Mouse (Mus musculus) CH12.LX (cell line): ENCODE results near the gene Mgat3. TPM values are rescaled to one million over a fixed set of nuclear protein-coding genes. Genes with fewer than 3 reads are reported as not detected.

Source experiments
- DNase-seq: peaks from one replicate; pipeline ENCODE4 v3.0.0-alpha.2; 2013; ENCODE audit errors: extremely low read depth
- H3K27ac ChIP-seq: 2 replicates; pipeline ENCODE4 v1.5.1; 2012; ENCODE audit warnings: low read depth, mild to moderate bottlenecking, control low read depth, moderate library complexity; ENCODE audit not compliant: insufficient read depth
- H3K27me3 ChIP-seq: replicated peaks from 2 replicates; pipeline ENCODE3; 2012; ENCODE audit warnings: inconsistent platforms
- H3K36me3 ChIP-seq, 2 experiments: replicated peaks in 1 of 2; 2 replicates each; pipeline versions ENCODE3 to v1.6.1; 2012; ENCODE audit warnings: inconsistent platforms in 1 of 2, low read length in 1 of 2, mild to moderate bottlenecking in 1 of 2, mixed read lengths in 1 of 2, moderate library complexity in 1 of 2; ENCODE audit not compliant: control insufficient read depth in 1 of 2, insufficient read depth in 1 of 2
- H3K4me1 ChIP-seq, 2 experiments: 2 replicates each; pipeline ENCODE4 v1.6.1; 2012; ENCODE audit warnings: inconsistent platforms in 1 of 2, moderate library complexity in 1 of 2; ENCODE audit not compliant: insufficient read depth in 2 of 2, control insufficient read depth in 1 of 2
- H3K4me2 ChIP-seq: 2 replicates; pipeline ENCODE4 v1.6.1; 2012; ENCODE audit warnings: low read depth, mild to moderate bottlenecking, control low read depth; ENCODE audit not compliant: poor library complexity, insufficient read depth, severe bottlenecking
- H3K4me3 ChIP-seq, 3 experiments: fragments of 150-350 bp in 1 of 3; sonication (generic) in 1 of 3; replicated peaks in 1 of 3; 2 replicates each; pipeline versions ENCODE3 to v1.5.1; 2011 to 2012; ENCODE audit warnings: low read depth in 2 of 3, low read length in 2 of 3, mild to moderate bottlenecking in 2 of 3, moderate library complexity in 2 of 3, control low read depth in 1 of 3, improper control_type of control experiment in 1 of 3, inconsistent platforms in 1 of 3, mixed read lengths in 1 of 3; ENCODE audit not compliant: poor library complexity in 1 of 3
- H3K79me2 ChIP-seq: replicated peaks from 2 replicates; pipeline ENCODE4 v1.6.1; 2012; ENCODE audit warnings: mild to moderate bottlenecking, moderate library complexity; ENCODE audit not compliant: control insufficient read depth, poor library complexity, insufficient read depth, severe bottlenecking; ENCODE audit errors: extremely low read depth
- H3K9ac ChIP-seq: 2 replicates; pipeline ENCODE4 v1.6.1; 2012; ENCODE audit warnings: low read depth, mild to moderate bottlenecking, control low read depth, moderate library complexity; ENCODE audit not compliant: insufficient read depth
- H3K9me3 ChIP-seq: replicated peaks from 2 replicates; pipeline ENCODE3; 2012; ENCODE audit warnings: low read length, inconsistent platforms, mixed read lengths
- BHLHE40 ChIP-seq: IDR thresholded peaks from 2 replicates; pipeline ENCODE4 v1.6.1; 2011; ENCODE audit warnings: mild to moderate bottlenecking, low read depth, low read length, improper control_type of control experiment
- CTCF ChIP-seq, 2 experiments: IDR thresholded peaks in 1 of 2; conservative IDR thresholded peaks in 1 of 2; 2 replicates each; pipeline ENCODE4 v1.5.1; 2011 to 2012; ENCODE audit warnings: low read depth in 2 of 2, low read length in 2 of 2, improper control_type of control experiment in 1 of 2, inconsistent platforms in 1 of 2, mild to moderate bottlenecking in 1 of 2, moderate library complexity in 1 of 2
- E2F4 ChIP-seq: IDR thresholded peaks from 2 replicates; pipeline ENCODE4 v1.6.1; 2011; ENCODE audit warnings: low read depth, low read length, improper control_type of control experiment; ENCODE audit not compliant: insufficient replicate concordance
- ELF1 ChIP-seq: IDR thresholded peaks from 2 replicates; pipeline ENCODE4 v1.6.1; 2014; ENCODE audit warnings: low read depth, mild to moderate bottlenecking, inconsistent platforms, low read length, improper control_type of control experiment
- ETS1 ChIP-seq: conservative IDR thresholded peaks from 2 replicates; pipeline ENCODE4 v1.6.1; 2012; ENCODE audit warnings: low read depth, mild to moderate bottlenecking, inconsistent platforms, low read length, improper control_type of control experiment, moderate library complexity
- GABPA ChIP-seq: IDR thresholded peaks from 2 replicates; pipeline ENCODE4 v1.6.1; 2012; ENCODE audit warnings: low read depth, low read length, improper control_type of control experiment, inconsistent platforms; ENCODE audit not compliant: insufficient replicate concordance
- HCFC1 ChIP-seq: IDR thresholded peaks from 2 replicates; pipeline ENCODE4 v1.6.1; 2012; ENCODE audit warnings: low read depth, mild to moderate bottlenecking, inconsistent platforms, low read length, improper control_type of control experiment
- IRF4 ChIP-seq: IDR thresholded peaks from 2 replicates; pipeline ENCODE4 v1.6.1; 2014; ENCODE audit warnings: low read depth, mild to moderate bottlenecking, inconsistent platforms, low read length, improper control_type of control experiment
- JUN ChIP-seq: IDR thresholded peaks from 2 replicates; pipeline ENCODE4 v1.6.1; 2011; ENCODE audit warnings: low read depth, mild to moderate bottlenecking, low read length, improper control_type of control experiment, moderate library complexity; ENCODE audit not compliant: insufficient read depth
- JUND ChIP-seq: conservative IDR thresholded peaks from 2 replicates; pipeline ENCODE4 v1.6.1; 2011; ENCODE audit warnings: low read depth, low read length, improper control_type of control experiment
- MAFK ChIP-seq: IDR thresholded peaks from 2 replicates; pipeline ENCODE4 v1.6.1; 2011; ENCODE audit warnings: low read length, improper control_type of control experiment; ENCODE audit not compliant: insufficient replicate concordance
- MAX ChIP-seq: IDR thresholded peaks from 2 replicates; pipeline ENCODE4 v1.6.1; 2011; ENCODE audit warnings: low read length, improper control_type of control experiment
- MAZ ChIP-seq: IDR thresholded peaks from 2 replicates; pipeline ENCODE4 v1.6.1; 2012; ENCODE audit warnings: low read depth, mild to moderate bottlenecking, inconsistent platforms, low read length, improper control_type of control experiment, moderate library complexity
- MXI1 ChIP-seq: IDR thresholded peaks from 2 replicates; pipeline ENCODE4 v1.6.1; 2011; ENCODE audit warnings: mild to moderate bottlenecking, low read depth, low read length, improper control_type of control experiment
- NELFE ChIP-seq: IDR thresholded peaks from 2 replicates; pipeline ENCODE4 v1.6.1; 2011; ENCODE audit warnings: low read depth, low read length, improper control_type of control experiment
- PAX5 ChIP-seq: IDR thresholded peaks from 2 replicates; pipeline ENCODE4 v1.6.1; 2012; ENCODE audit warnings: low read length, inconsistent platforms, mixed read lengths
- POLR2AphosphoS2 ChIP-seq: IDR thresholded peaks from 2 replicates; pipeline ENCODE4 v1.6.1; 2011; ENCODE audit warnings: low read depth, low read length, improper control_type of control experiment
- RCOR1 ChIP-seq: conservative IDR thresholded peaks from 2 replicates; pipeline ENCODE4 v1.6.1; 2012; ENCODE audit warnings: low read depth, mild to moderate bottlenecking, inconsistent platforms, low read length, improper control_type of control experiment
- TBP ChIP-seq: conservative IDR thresholded peaks from 2 replicates; pipeline ENCODE4 v1.6.1; 2011; ENCODE audit warnings: low read depth, low read length, improper control_type of control experiment
- TCF12 ChIP-seq: IDR thresholded peaks from 2 replicates; pipeline ENCODE4 v1.6.1; 2014; ENCODE audit warnings: low read depth, mild to moderate bottlenecking, inconsistent platforms, low read length, improper control_type of control experiment
- UBTF ChIP-seq: IDR thresholded peaks from 2 replicates; pipeline ENCODE4 v1.6.1; 2012; ENCODE audit warnings: low read depth, mild to moderate bottlenecking, inconsistent platforms, low read length, improper control_type of control experiment, moderate library complexity
- USF2 ChIP-seq: conservative IDR thresholded peaks from 2 replicates; pipeline ENCODE4 v1.6.1; 2011; ENCODE audit warnings: low read depth, low read length, improper control_type of control experiment
- ZKSCAN1 ChIP-seq: IDR thresholded peaks from 2 replicates; pipeline ENCODE4 v1.6.1; 2012; ENCODE audit warnings: low read depth, inconsistent platforms, low read length, improper control_type of control experiment, borderline replicate concordance
- ZNF384 ChIP-seq: IDR thresholded peaks from 2 replicates; pipeline ENCODE4 v1.6.1; 2012; ENCODE audit warnings: low read depth, low read length, improper control_type of control experiment, inconsistent platforms
- dilution Hi-C: fragments of 300-500 bp; cut with MboI; formaldehyde crosslinking; loops from 2 replicates; pipeline ENCODE4 v1.14.3; 2020; ENCODE audit warnings: low sequenced_read_pairs; ENCODE audit not compliant: extremely low pct_unique_long_range_greater_than_20kb, extremely low pct_ligation_motif_present
- in situ Hi-C: fragments of 300-500 bp; cut with MboI; formaldehyde crosslinking; loops from 3 replicates; pipeline ENCODE4 v1.14.3; 2019; ENCODE audit warnings: low sequenced_read_pairs, low pct_ligation_motif_present, low pct_unique_long_range_greater_than_20kb, mixed read lengths
- polyA plus RNA-seq: library from polyadenylated mRNA; unstranded; fragments of >175 nt; gene quantifications from 2 replicates; pipeline ENCODE4 v1.2.1, GENCODE M21; 2012; ENCODE audit warnings: low read depth; ENCODE audit not compliant: insufficient read length
- total RNA-seq, 2 experiments: library from RNA; depleted of rRNA; stranded (reverse); fragments of 300-350 nt in 1 of 2; fragments of >200 nt in 1 of 2; gene quantifications; 2 replicates each; pipeline ENCODE4 v1.2.3; 2012 to 2014

Gene Mgat3
- total and polyA plus RNA-seq, 3 experiments, result 0.09 to 0.36 (median 0.21) TPM

DNA sequence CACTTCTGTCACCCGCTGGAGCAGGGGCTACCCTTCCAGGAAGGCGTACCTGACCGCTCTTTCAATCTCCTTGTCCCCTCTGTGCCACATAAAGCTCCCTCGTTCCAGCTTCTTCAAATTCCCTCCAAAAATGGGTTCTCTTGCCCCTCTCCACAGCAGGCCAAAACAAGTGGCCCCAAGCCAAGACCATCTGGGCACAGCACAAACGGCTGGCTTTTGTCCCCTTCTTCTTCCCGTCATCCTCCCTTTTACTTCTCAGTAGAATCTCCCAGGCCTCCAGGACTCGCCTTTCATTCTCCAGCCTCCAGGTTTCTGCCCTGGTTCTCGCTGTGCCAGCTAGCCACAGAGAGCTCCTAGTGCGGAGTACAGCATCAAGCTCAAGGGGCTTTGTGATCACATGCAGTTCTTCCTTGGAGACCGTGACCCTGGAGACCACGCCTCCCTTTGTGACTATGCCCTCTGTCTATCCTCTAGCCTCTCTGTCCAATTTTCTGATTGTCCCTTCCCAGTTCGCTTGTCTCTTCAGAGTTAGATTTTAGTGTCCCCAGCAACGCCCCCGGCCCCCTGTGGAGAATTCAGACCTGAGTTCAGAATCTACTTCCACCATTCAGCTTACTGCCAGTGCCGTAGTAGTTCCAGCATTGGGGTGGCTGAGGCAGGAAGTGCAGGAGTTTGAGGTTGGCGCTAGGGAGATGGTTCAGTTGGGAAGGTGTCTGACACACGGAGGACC is 54.7 kb downstream of the Mgat3 start:
- Histone ChIP-seq H3K4me1 (peaks cover 2 to 21% of the 10 kb centered on the region in 2 experiments; a peak in 2 of 4 replicates), H3K9ac (no peak overlapping the region), H3K4me3 (no peak overlapping the region), H3K27ac (no peak overlapping the region), H3K79me2 (no peaks in the 10 kb centered on the region), H3K4me2 (no peak overlapping the region), H3K27me3 (no peaks in the 10 kb centered on the region), H3K9me3 (no peaks in the 10 kb centered on the region), H3K36me3 (no peaks in the 10 kb centered on the region)
- TF ChIP-seq IRF4, result no peak
- no peak for TF ChIP-seq RCOR1
- TF ChIP-seq E2F4, result no peak
- TF ChIP-seq ELF1, result no peak
- no peak for TF ChIP-seq MAZ
- TF ChIP-seq HCFC1, result no peak
- no peak for TF ChIP-seq MXI1
- no peak for TF ChIP-seq MAX
- TF ChIP-seq TCF12, result no peak
- no peak for TF ChIP-seq PAX5
- TF ChIP-seq ETS1, result no peak
- no peak for TF ChIP-seq NELFE
- no peak for TF ChIP-seq JUND
- no peak for DNase-seq
- in situ Hi-C loops (loop anchor here (10.0 kb wide), 1 partner anchor 133 kb away; the partner anchor contains the start of genes Rpl3 and Syngr1), dilution Hi-C loops (no loop called here)

DNA sequence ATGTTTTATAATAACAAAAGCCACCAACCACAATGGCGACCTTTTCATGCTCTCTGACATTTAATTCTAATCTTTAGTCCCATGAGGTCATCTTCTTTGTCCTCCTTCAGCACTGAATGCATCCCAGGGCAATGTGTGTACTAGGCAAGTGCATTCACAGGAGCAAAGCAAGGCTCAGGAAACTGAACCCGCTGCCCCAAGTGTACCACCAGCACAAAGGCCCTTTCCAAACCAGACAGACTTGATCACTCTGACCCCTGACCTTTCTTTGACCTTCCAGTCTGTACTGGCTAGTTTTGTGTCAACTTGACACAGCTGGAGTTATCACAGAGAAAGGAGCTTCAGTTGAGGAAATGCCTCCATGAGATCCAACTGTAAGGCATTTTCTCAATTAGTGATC is 58.8 kb downstream of the Mgat3 start:
- no peak overlapping the region for H3K27ac ChIP-seq
- dilution Hi-C loops (no loop called here), in situ Hi-C loops (loop anchor here (10.0 kb wide), 1 partner anchor 288 kb away; no protein-coding TSS in a partner anchor)
- no peak for TF ChIP-seq JUN
- no peak for TF ChIP-seq MAX
- no peak for TF ChIP-seq ELF1
- no peak for TF ChIP-seq ETS1
- no peak for TF ChIP-seq ZKSCAN1
- TF ChIP-seq USF2, result no peak
- TF ChIP-seq JUND, result no peak
- no peak for TF ChIP-seq CTCF (conservative IDR thresholded peaks at IDR 0.05 in 1 of 2, IDR thresholded peaks at IDR 0.05 in 1 of 2; ENCODE audit: low read depth in 2 of 2, low read length in 2 of 2)
- no peak for TF ChIP-seq TBP
- TF ChIP-seq MAZ, result no peak
- no peak for TF ChIP-seq POLR2AphosphoS2
- TF ChIP-seq MAFK, result no peak
- TF ChIP-seq BHLHE40, result no peak
- no peak for TF ChIP-seq TCF12
- no peak for TF ChIP-seq ZNF384
- TF ChIP-seq GABPA, result no peak
- TF ChIP-seq UBTF, result no peak
- peaks cover 4 to 32% of the 10 kb centered on the region in 2 experiments; a peak in 3 of 4 replicates for H3K4me1 ChIP-seq
- H3K4me3 ChIP-seq, result no peak overlapping the region
- no peaks in the 10 kb centered on the region for H3K27me3 ChIP-seq
- H3K36me3 ChIP-seq, result peaks cover 19 to 23% of the 10 kb centered on the region in 2 experiments
- no peak overlapping the region for H3K4me2 ChIP-seq
- no peak for DNase-seq
- H3K79me2 ChIP-seq, result peaks cover 28% of the 10 kb centered on the region
- no peak overlapping the region for H3K9ac ChIP-seq
- no peaks in the 10 kb centered on the region for H3K9me3 ChIP-seq
